Mouse (Mus musculus): ENCODE data around the gene Stx3. TPM values are rescaled to one million over a fixed set of nuclear protein-coding genes. Genes with fewer than 3 reads are reported as not detected.

Stx3 gene
- polyA plus RNA-seq, 1 experiment from 2014 or later: 6.4 TPM

DNA sequence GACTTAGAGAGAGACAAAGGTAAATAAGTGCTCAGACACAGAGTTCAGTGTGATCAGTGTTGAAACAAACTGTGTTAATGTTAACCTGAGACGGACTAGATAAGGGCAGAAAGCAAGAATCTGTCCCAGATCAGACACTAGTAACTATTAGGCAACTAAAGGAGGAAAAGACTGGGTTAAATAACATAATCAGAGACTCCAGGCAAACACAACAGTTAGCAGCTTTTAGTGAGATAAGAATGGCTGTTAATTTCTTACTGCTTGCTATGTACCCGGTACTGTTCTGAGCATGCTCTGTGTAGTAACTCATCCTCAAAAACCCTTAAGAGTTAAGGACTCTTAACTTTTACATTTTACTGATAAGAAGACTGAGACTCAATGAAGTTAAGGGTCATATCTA lies 93.3 kb downstream of the Stx3 start:
- 57% methylated on average over 2 of the region's 2 CpGs for WGBS
- no peak for ATAC-seq (replicated peaks; ENCODE audit: extremely low read depth, insufficient read depth, low FRiP score)

More for the DNA sequence above, 93.3 kb downstream of the Stx3 start:
- no peaks in the 10 kb centered on the region for H3K27me3 ChIP-seq (ENCODE audit: control insufficient read depth, insufficient read depth, low read length)
- H3K4me3 ChIP-seq (ENCODE audit: low read length): no peak overlapping the region
- H3K27ac ChIP-seq (ENCODE audit: low read length): no peak overlapping the region
- no peak overlapping the region for H3K4me2 ChIP-seq (ENCODE audit: low read depth, low read length)
- no peak overlapping the region for H3K9ac ChIP-seq (ENCODE audit: low read length)
- H3K9me3 ChIP-seq (replicated peaks; ENCODE audit: control insufficient read depth, low read length): no peaks in the 10 kb centered on the region
- no peaks in the 10 kb centered on the region for H3K4me1 ChIP-seq (ENCODE audit: control insufficient read depth, insufficient read depth, low read length)
- H3K36me3 ChIP-seq (ENCODE audit: control insufficient read depth, insufficient read depth): no peaks in the 10 kb centered on the region

Other genes starting within 250 kb of the Stx3 start
- 3.6 and 4.0 TPM in 2 replicates for gene Ms4a6d, start 214.6 kb downstream of the Stx3 start, polyA plus RNA-seq (2015; fragmentation: Nextera tagmentation; extraction: Ambion mirVana)
- 0.09 and 0.10 TPM in 2 replicates for gene Ms4a2, start 195.7 kb downstream of the Stx3 start, polyA plus RNA-seq (2015; fragmentation: Nextera tagmentation; extraction: Ambion mirVana)
- gene Ms4a3, start 178.6 kb downstream of the Stx3 start, polyA plus RNA-seq (2015; fragmentation: Nextera tagmentation; extraction: Ambion mirVana): 0.14 and 0.15 TPM in 2 replicates
- not detected in 2 replicates for gene Oosp2, start 158.8 kb downstream of the Stx3 start, polyA plus RNA-seq (2015; fragmentation: Nextera tagmentation; extraction: Ambion mirVana)
- not detected in 2 replicates for gene Oosp1, start 128.3 kb downstream of the Stx3 start, polyA plus RNA-seq (2015; fragmentation: Nextera tagmentation; extraction: Ambion mirVana)
- not detected in 2 replicates for gene Oosp3, start 122.3 kb downstream of the Stx3 start, polyA plus RNA-seq (2015; fragmentation: Nextera tagmentation; extraction: Ambion mirVana)
- gene Gif, start 71.8 kb downstream of the Stx3 start, polyA plus RNA-seq (2015; fragmentation: Nextera tagmentation; extraction: Ambion mirVana): not detected in 2 replicates
- gene Mrpl16, start 49.0 kb downstream of the Stx3 start, polyA plus RNA-seq (2015; fragmentation: Nextera tagmentation; extraction: Ambion mirVana): 66.1 and 70.5 TPM in 2 replicates
- gene Olfr1417, start 19.8 kb upstream of the Stx3 start, polyA plus RNA-seq (2015; fragmentation: Nextera tagmentation; extraction: Ambion mirVana): not detected in 2 replicates
- gene Olfr1418, start 41.7 kb upstream of the Stx3 start, polyA plus RNA-seq (2015; fragmentation: Nextera tagmentation; extraction: Ambion mirVana): not detected in 2 replicates
- not detected in 2 replicates for gene Olfr1419, start 55.7 kb upstream of the Stx3 start, polyA plus RNA-seq (2015; fragmentation: Nextera tagmentation; extraction: Ambion mirVana)
- gene Olfr1420, start 67.2 kb upstream of the Stx3 start, polyA plus RNA-seq (2015; fragmentation: Nextera tagmentation; extraction: Ambion mirVana): 0.12 TPM in 1 of 2 replicates, not detected in the other
- 19.1 and 21.0 TPM in 2 replicates for gene Patl1, start 93.0 kb upstream of the Stx3 start, polyA plus RNA-seq (2015; fragmentation: Nextera tagmentation; extraction: Ambion mirVana)
- 4.4 TPM in 2 replicates for gene Osbp, start 146.5 kb upstream of the Stx3 start, polyA plus RNA-seq (2015; fragmentation: Nextera tagmentation; extraction: Ambion mirVana)
- not detected in 2 replicates for gene Olfr1423, start 221.9 kb upstream of the Stx3 start, polyA plus RNA-seq (2015; fragmentation: Nextera tagmentation; extraction: Ambion mirVana)
- gene Olfr1424, start 243.3 kb upstream of the Stx3 start, polyA plus RNA-seq (2015; fragmentation: Nextera tagmentation; extraction: Ambion mirVana): not detected in 2 replicates

All from heart, embryonic 16.5 days (tissue).